10 mouse cellular contexts compared by ENCODE assay signal in the genomic region with DNA sequence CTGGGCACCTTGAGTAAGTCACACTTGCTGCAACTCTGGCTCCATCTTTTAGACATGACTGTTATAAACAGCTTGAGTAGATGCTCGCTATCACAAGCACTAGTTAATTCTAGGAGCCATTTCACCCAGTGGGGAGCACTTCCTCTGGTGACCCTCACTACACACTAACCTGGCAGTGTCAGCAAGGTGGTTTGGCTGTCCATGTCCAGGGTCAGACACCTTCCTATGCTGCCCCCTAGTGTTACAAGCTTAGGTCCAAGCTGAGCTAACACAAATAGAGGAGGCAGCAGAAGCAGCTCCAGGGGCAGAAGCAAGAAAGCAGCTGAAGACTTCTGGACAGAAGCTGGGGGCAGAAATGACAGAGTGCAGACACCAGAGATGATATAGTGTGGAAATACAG. TPM values are rescaled to one million over a fixed set of nuclear protein-coding genes. Genes with fewer than 3 reads are reported as not detected.
A peak's percentile ranks its signal among the peaks of the same experiment; 100 is the strongest.
DNase-seq lines count a peak whose midpoint lies in the region; ATAC-seq lines count a peak whose summit lies in the region.
"Had no signal": no experiment of that assay in that cellular context is flagged by ENCODE, and none has a peak within 500 bp of the region (broad histone marks: within the 10 kb centered on the region; RNA-seq: fewer than 3 reads in every experiment).

No protein-coding gene starts in this region.

- no peak overlapping the region for H3K9ac ChIP-seq in hindbrain, embryonic 11.5 days (ENCODE audit: low read depth, low read length)
- no peak overlapping the region for H3K9ac ChIP-seq in hindbrain, embryonic 14.5 days
- H3K9ac ChIP-seq: neural tube, embryonic 13.5 days had no signal

- H3K4me1 ChIP-seq in hindbrain, embryonic 11.5 days (replicated peaks; ENCODE audit: control insufficient read depth, insufficient read depth, low read length): no peaks in the 10 kb centered on the region
- H3K4me1 ChIP-seq in hindbrain, embryonic 14.5 days (replicated peaks; ENCODE audit: control insufficient read depth, insufficient read depth, low read length): no peaks in the 10 kb centered on the region
- peaks cover 17% of the 10 kb centered on the region for H3K4me1 ChIP-seq in limb, embryonic 10.5 days

- no peak overlapping the region for H3K4me2 ChIP-seq in hindbrain, embryonic 11.5 days (replicated peaks; ENCODE audit: low read depth, low read length)
- H3K4me2 ChIP-seq in hindbrain, embryonic 14.5 days (replicated peaks): no peak overlapping the region
- H3K4me2 ChIP-seq: neural tube, embryonic 13.5 days had no signal

- no peaks in the 10 kb centered on the region for H3K9me3 ChIP-seq in hindbrain, embryonic 11.5 days (ENCODE audit: control insufficient read depth, low read length)
- H3K9me3 ChIP-seq in hindbrain, embryonic 14.5 days (ENCODE audit: control insufficient read depth, low read length): no peaks in the 10 kb centered on the region
- no peaks in the 10 kb centered on the region for H3K9me3 ChIP-seq in limb, embryonic 10.5 days (replicated peaks)
- H3K9me3 ChIP-seq: neural tube, embryonic 13.5 days had no signal

- no peak overlapping the region for H3K27ac ChIP-seq in hindbrain, embryonic 11.5 days (ENCODE audit: low read depth, low read length)
- H3K27ac ChIP-seq in hindbrain, embryonic 14.5 days: no peak overlapping the region
- no peak overlapping the region for H3K27ac ChIP-seq in limb, embryonic 10.5 days
- H3K27ac ChIP-seq: neural tube, embryonic 13.5 days had no signal

- no peaks in the 10 kb centered on the region for H3K36me3 ChIP-seq in hindbrain, embryonic 11.5 days (ENCODE audit: control insufficient read depth, insufficient read depth, low read length)
- H3K36me3 ChIP-seq in hindbrain, embryonic 14.5 days (replicated peaks; ENCODE audit: control insufficient read depth, insufficient read depth): no peaks in the 10 kb centered on the region
- no peaks in the 10 kb centered on the region for H3K36me3 ChIP-seq in limb, embryonic 10.5 days
- H3K36me3 ChIP-seq: neural tube, embryonic 13.5 days had no signal

- 64% methylated on average over 1 of the region's 1 CpGs for WGBS in hindbrain, embryonic 11.5 days
- 63% methylated on average over 1 of the region's 1 CpGs for WGBS in hindbrain, embryonic 14.5 days
- 40% methylated on average over 1 of the region's 1 CpGs for WGBS in limb, embryonic 10.5 days

- no peak overlapping the region for H3K4me3 ChIP-seq in hindbrain, embryonic 11.5 days (ENCODE audit: low read depth, low read length)
- no peak overlapping the region for H3K4me3 ChIP-seq in hindbrain, embryonic 14.5 days (replicated peaks; ENCODE audit: low read length)
- no peak overlapping the region for H3K4me3 ChIP-seq in limb, embryonic 10.5 days
- H3K4me3 ChIP-seq: neural tube, embryonic 13.5 days had no signal

- peak; percentile 43 for DNase-seq in hindbrain, embryonic 11.5 days (ENCODE audit: low spot score)
- no peak for DNase-seq in hindbrain, embryonic 14.5 days (ENCODE audit: low spot score)
- DNase-seq in B cell, adult 2 months: peak; percentile 38 to 48
- peak; percentile 74 for DNase-seq in adrenal gland, adult 2 months
- peak; percentile 22 for DNase-seq in gastrocnemius, postnatal 10 days
- DNase-seq in limb, embryonic 10.5 days (ENCODE audit: low spot score): peak; percentile 34
- peak; percentile 36 for DNase-seq in retina, postnatal 1 day

- no peaks in the 10 kb centered on the region for H3K27me3 ChIP-seq in hindbrain, embryonic 11.5 days (ENCODE audit: control insufficient read depth, insufficient read depth, low read length)
- H3K27me3 ChIP-seq in hindbrain, embryonic 14.5 days (ENCODE audit: control insufficient read depth, insufficient read depth, low read length): no peaks in the 10 kb centered on the region
- H3K27me3 ChIP-seq in limb, embryonic 10.5 days (ENCODE audit: low read depth, poor library complexity, severe bottlenecking): no peaks in the 10 kb centered on the region

- no peak for ATAC-seq in hindbrain, embryonic 11.5 days (ENCODE audit: low FRiP score)
- ATAC-seq in hindbrain, embryonic 14.5 days (ENCODE audit: low FRiP score): no peak
- ATAC-seq in erythroid progenitor cell, adult 5-6 weeks (replicated peaks; ENCODE audit: low FRiP score, poor library complexity, severe bottlenecking): no peak

RNA-seq across cellular contexts. Expression of a gene that starts 38.6 kb away (rescaled TPM):
- 194 and 197 TPM in 2 replicates for polyA plus RNA-seq in hindbrain, embryonic 11.5 days (2014; fragmentation: Nextera tagmentation; extraction: Ambion mirVana)
- 172 and 201 TPM in 2 replicates for polyA plus RNA-seq in hindbrain, embryonic 14.5 days (2014; fragmentation: Nextera tagmentation; extraction: Ambion mirVana)
- 100 to 1,000 TPM; 173 to 196 TPM for total RNA-seq in adrenal gland, adult 2 months (2021)
- polyA plus RNA-seq in adrenal gland, adult 2 months (2012; rRNA removed): 16.3 and 17.7 TPM in 2 replicates
- 100 to 1,000 TPM; 131 to 166 TPM for total RNA-seq in gastrocnemius, postnatal 10 days (2021)
- 74.9 and 78.4 TPM in 2 replicates for polyA plus RNA-seq in limb, embryonic 10.5 days (2016; fragmentation: Nextera tagmentation; extraction: Ambion mirVana)
- 41.1 and 59.5 TPM in 2 replicates for total RNA-seq in erythroid progenitor cell, adult 5-6 weeks (2015; ENCODE audit: low replicate concordance)
- 48.9 and 71.8 TPM in 2 replicates for total RNA-seq in erythroid progenitor cell, adult 5-6 weeks (2017; ENCODE audit: low replicate concordance)

RNA-seq across cellular contexts. Expression of a gene that starts 59.0 kb away (rescaled TPM):
- polyA plus RNA-seq in hindbrain, embryonic 11.5 days (2014; fragmentation: Nextera tagmentation; extraction: Ambion mirVana): not detected in 2 replicates
- polyA plus RNA-seq in hindbrain, embryonic 14.5 days (2014; fragmentation: Nextera tagmentation; extraction: Ambion mirVana): not detected in 2 replicates
- under 1 TPM in 1 of 2 experiments, not detected in 1; 0.35 TPM for total RNA-seq in adrenal gland, adult 2 months (2021)
- not detected in 2 replicates for polyA plus RNA-seq in adrenal gland, adult 2 months (2012; rRNA removed)
- total RNA-seq in gastrocnemius, postnatal 10 days (2021): not detected
- not detected in 2 replicates for polyA plus RNA-seq in limb, embryonic 10.5 days (2016; fragmentation: Nextera tagmentation; extraction: Ambion mirVana)
- not detected in 2 replicates for total RNA-seq in erythroid progenitor cell, adult 5-6 weeks (2015; ENCODE audit: low replicate concordance)
- not detected in 2 replicates for total RNA-seq in erythroid progenitor cell, adult 5-6 weeks (2017; ENCODE audit: low replicate concordance)
- total RNA-seq: layer of hippocampus, adult 18-20 months had no signal
- polyA plus RNA-seq: neural tube, embryonic 13.5 days had no signal
